Mouse (Mus musculus): ENCODE data around the gene Bhlhe41. TPM values are rescaled to one million over a fixed set of nuclear protein-coding genes. Genes with fewer than 3 reads are reported as not detected.

The Bhlhe41 gene
- total RNA-seq, 2 experiments from 2014 or later, result 0.42 TPM; not detected in 1

Other genes starting within 250 kb of the Bhlhe41 start
- gene Tuba3b, start 249.8 kb downstream of the Bhlhe41 start, total RNA-seq (2015; ENCODE audit: low replicate concordance), result not detected in 2 replicates
- not detected in 2 replicates for gene Tuba3b, start 249.8 kb downstream of the Bhlhe41 start, total RNA-seq (2017; ENCODE audit: low replicate concordance)
- gene Rassf8, start 118.8 kb downstream of the Bhlhe41 start, total RNA-seq (2015; ENCODE audit: low replicate concordance), result 3.4 TPM in 1 of 2 replicates, not detected in the other
- 1.4 and 2.8 TPM in 2 replicates for gene Rassf8, start 118.8 kb downstream of the Bhlhe41 start, total RNA-seq (2017; ENCODE audit: low replicate concordance)
- not detected in 2 replicates for gene Sspn, start 66.1 kb upstream of the Bhlhe41 start, total RNA-seq (2015; ENCODE audit: low replicate concordance)
- 1.5 TPM in 1 of 2 replicates, not detected in the other for gene Sspn, start 66.1 kb upstream of the Bhlhe41 start, total RNA-seq (2017; ENCODE audit: low replicate concordance)

Data from erythroid progenitor cell, adult 5-6 weeks (primary cell).